Mouse (Mus musculus) hindbrain, embryonic 12.5 days (tissue): ENCODE data around the gene Babam1. TPM values are rescaled to one million over a fixed set of nuclear protein-coding genes. Genes with fewer than 3 reads are reported as not detected.

Experiments used
- ATAC-seq: fragments of 200-750 bp; cut with Nextera tagmentation; 2 replicates; pipeline ENCODE4 v1.8.0; 2017; ENCODE audit warnings: moderate TSS enrichment; ENCODE audit not compliant: low FRiP score
- H3K27ac ChIP-seq: fragments of 300-500 bp; sonication (generic); 2 replicates; pipeline ENCODE4 v1.5.1; 2016; ENCODE audit warnings: mild to moderate bottlenecking
- H3K27me3 ChIP-seq: fragments of 300-500 bp; sonication (generic); 2 replicates; pipeline ENCODE4 v1.6.1; 2016; ENCODE audit warnings: mild to moderate bottlenecking
- H3K36me3 ChIP-seq: fragments of 300-500 bp; sonication (generic); 2 replicates; pipeline ENCODE4 v1.6.1; 2016; ENCODE audit warnings: mild to moderate bottlenecking
- H3K4me1 ChIP-seq: fragments of 300-500 bp; sonication (generic); 2 replicates; pipeline ENCODE4 v1.6.1; 2016
- H3K4me2 ChIP-seq: fragments of 300-500 bp; sonication (generic); replicated peaks from 2 replicates; pipeline ENCODE4 v1.6.1; 2016; ENCODE audit warnings: mild to moderate bottlenecking
- H3K4me3 ChIP-seq: fragments of 300-500 bp; sonication (generic); 2 replicates; pipeline ENCODE4 v1.5.1; 2016; ENCODE audit warnings: mild to moderate bottlenecking
- H3K9ac ChIP-seq: fragments of 300-500 bp; sonication (generic); 2 replicates; pipeline ENCODE4 v1.6.1; 2016; ENCODE audit warnings: mild to moderate bottlenecking, moderate library complexity
- H3K9me3 ChIP-seq: fragments of 300-500 bp; sonication (generic); replicated peaks from 2 replicates; pipeline ENCODE4 v1.6.1; 2016; ENCODE audit warnings: mild to moderate bottlenecking
- WGBS: fragments of 180-500 bp; shearing (Covaris S2); methylation state at CpG from one replicate; pipeline ENCODE4 v1.1.7; 2016; 5-methylcytosine and 5-hydroxymethylcytosine counted together
- polyA plus RNA-seq: library from polyadenylated mRNA; unstranded; fragments of >200 nt; fragmentation: Nextera tagmentation; extraction: Ambion mirVana; gene quantifications from 2 replicates; pipeline ENCODE4 v1.2.1, GENCODE M21; 2016

The Babam1 gene
- polyA plus RNA-seq, 1 experiment from 2014 or later, result 91.1 TPM

- Histone ChIP-seq H3K4me3 (no peak overlapping the region), H3K4me2 (no peak overlapping the region), H3K27me3 (no peaks in the 10 kb centered on the region), H3K9ac (no peak overlapping the region), H3K36me3 (no peaks in the 10 kb centered on the region), H3K27ac (no peak overlapping the region), H3K9me3 (no peaks in the 10 kb centered on the region), H3K4me1 (peaks cover 25% of the 10 kb centered on the region)
- ATAC-seq, result no peak
- WGBS, result 50% methylated on average over 3 of the region's 3 CpGs
These were observed 12.8 kb upstream of the Babam1 start for GRCm38 (mm10) chr8:71383860-71384259.

GRCm38 (mm10) chr8:71385212-71385835 is 11.3 kb upstream of the Babam1 start:
- Histone ChIP-seq H3K9me3 (no peaks in the 10 kb centered on the region), H3K4me3 (no peak overlapping the region), H3K9ac (no peak overlapping the region), H3K27me3 (no peaks in the 10 kb centered on the region), H3K4me1 (peaks cover 10% of the 10 kb centered on the region), H3K4me2 (no peak overlapping the region), H3K27ac (no peak overlapping the region), H3K36me3 (no peaks in the 10 kb centered on the region)
- WGBS, result 79% methylated on average over 12 of the region's 12 CpGs
- no peak for ATAC-seq

GRCm38 (mm10) chr8:71388267-71388666 is 8.4 kb upstream of the Babam1 start:
- WGBS, result 74% methylated on average over 1 of the region's 1 CpGs
- Histone ChIP-seq H3K27me3 (no peaks in the 10 kb centered on the region), H3K9me3 (no peaks in the 10 kb centered on the region), H3K36me3 (no peaks in the 10 kb centered on the region), H3K4me1 (no peaks in the 10 kb centered on the region; the same call in 1 of the 2 replicates), H3K9ac (no peak overlapping the region), H3K4me3 (no peak overlapping the region), H3K27ac (no peak overlapping the region), H3K4me2 (no peak overlapping the region)
- no peak for ATAC-seq

- Histone ChIP-seq H3K9me3 (no peaks in the 10 kb centered on the region), H3K27ac (no peak overlapping the region), H3K36me3 (no peaks in the 10 kb centered on the region), H3K27me3 (no peaks in the 10 kb centered on the region), H3K4me3 (no peak overlapping the region), H3K4me2 (no peak overlapping the region), H3K4me1 (no peaks in the 10 kb centered on the region), H3K9ac (no peak overlapping the region)
- 90% methylated on average over 2 of the region's 2 CpGs for WGBS
- no peak for ATAC-seq
These were observed 5.0 kb upstream of the Babam1 start for GRCm38 (mm10) chr8:71391696-71392095.

GRCm38 (mm10) chr8:71392391-71392790 is 4.3 kb upstream of the Babam1 start:
- no peaks in the 10 kb centered on the region for H3K36me3 ChIP-seq
- WGBS, result 74% methylated on average over 5 of the region's 5 CpGs
- no peak overlapping the region for H3K4me2 ChIP-seq
- no peak for ATAC-seq
- no peak overlapping the region for H3K27ac ChIP-seq
- H3K4me1 ChIP-seq, result peaks cover 3% of the 10 kb centered on the region
- H3K9ac ChIP-seq, result 0 out of 2 replicates have a peak overlapping the region, but pooled peaks have one; percentile 8
- no peak overlapping the region for H3K4me3 ChIP-seq
- no peaks in the 10 kb centered on the region for H3K27me3 ChIP-seq
- H3K9me3 ChIP-seq, result no peaks in the 10 kb centered on the region

GRCm38 (mm10) chr8:71392871-71393270 is 3.8 kb upstream of the Babam1 start:
- no peak for ATAC-seq
- no peak overlapping the region for H3K9ac ChIP-seq
- H3K4me3 ChIP-seq, result no peak overlapping the region
- H3K27ac ChIP-seq, result no peak overlapping the region
- 14% methylated on average over 3 of the region's 3 CpGs for WGBS
- H3K9me3 ChIP-seq, result no peaks in the 10 kb centered on the region
- no peak overlapping the region for H3K4me2 ChIP-seq
- peaks cover 8% of the 10 kb centered on the region for H3K4me1 ChIP-seq
- H3K36me3 ChIP-seq, result no peaks in the 10 kb centered on the region
- H3K27me3 ChIP-seq, result no peaks in the 10 kb centered on the region

GRCm38 (mm10) chr8:71394481-71394880 is 2.2 kb upstream of the Babam1 start:
- no peaks in the 10 kb centered on the region for H3K9me3 ChIP-seq
- no peaks in the 10 kb centered on the region for H3K27me3 ChIP-seq
- H3K4me2 ChIP-seq, result no peak overlapping the region
- H3K27ac ChIP-seq, result no peak overlapping the region
- H3K9ac ChIP-seq, result no peak overlapping the region
- no peak overlapping the region for H3K4me3 ChIP-seq
- peaks cover 9% of the 10 kb centered on the region for H3K36me3 ChIP-seq
- no peak for ATAC-seq
- peaks cover 8% of the 10 kb centered on the region for H3K4me1 ChIP-seq
- 82% methylated on average over 7 of the region's 7 CpGs for WGBS

- no peak overlapping the region for H3K9ac ChIP-seq
- H3K36me3 ChIP-seq, result peaks cover 13% of the 10 kb centered on the region
- no peak for ATAC-seq
- peaks cover 8% of the 10 kb centered on the region for H3K4me1 ChIP-seq
- H3K9me3 ChIP-seq, result no peaks in the 10 kb centered on the region
- H3K4me2 ChIP-seq, result no peak overlapping the region
- H3K4me3 ChIP-seq, result no peak overlapping the region
- no peak overlapping the region for H3K27ac ChIP-seq
- 87% methylated on average over 10 of the region's 10 CpGs for WGBS
- H3K27me3 ChIP-seq, result no peaks in the 10 kb centered on the region
These were observed 1.6 kb upstream of the Babam1 start for GRCm38 (mm10) chr8:71395071-71395470.

- Histone ChIP-seq H3K4me2 (peak within 1 kb of the TSS; percentile 95), H3K27ac (peak within 1 kb of the TSS; percentile 52), H3K9me3 (no peaks in the 10 kb centered on the region), H3K4me3 (peak within 1 kb of the TSS; percentile 78), H3K36me3 (peaks cover 13% of the 10 kb centered on the region), H3K27me3 (no peaks in the 10 kb centered on the region), H3K4me1 (peaks cover 8% of the 10 kb centered on the region), H3K9ac (no peak within 1 kb of the TSS)
- no peak for ATAC-seq
- 84% methylated on average over 9 of the region's 9 CpGs for WGBS
These were observed 1.0 kb upstream of the Babam1 start, which contains the start of gene Ushbp1 for GRCm38 (mm10) chr8:71395629-71396028. Gene Ushbp1, minus strand, starts transcription at chr8:71395802.

GRCm38 (mm10) chr8:71397701-71398100 is 1.0 kb downstream of the Babam1 start:
- Histone ChIP-seq H3K27ac (no peak overlapping the region), H3K27me3 (no peaks in the 10 kb centered on the region), H3K9me3 (no peaks in the 10 kb centered on the region), H3K4me1 (peaks cover 8% of the 10 kb centered on the region), H3K9ac (peak overlapping the region; percentile 83), H3K36me3 (peaks cover 13% of the 10 kb centered on the region), H3K4me2 (peak overlapping the region; percentile 95), H3K4me3 (peak overlapping the region; percentile 78)
- no peak for ATAC-seq
- 85% methylated on average over 12 of the region's 12 CpGs for WGBS

GRCm38 (mm10) chr8:71400826-71401225 is 4.2 kb downstream of the Babam1 start:
- Histone ChIP-seq H3K27me3 (no peaks in the 10 kb centered on the region), H3K27ac (no peak overlapping the region), H3K36me3 (peaks cover 17% of the 10 kb centered on the region), H3K4me3 (no peak overlapping the region), H3K9ac (no peak overlapping the region), H3K9me3 (no peaks in the 10 kb centered on the region), H3K4me2 (no peak overlapping the region), H3K4me1 (peaks cover 8% of the 10 kb centered on the region)
- 80% methylated on average over 2 of the region's 2 CpGs for WGBS
- ATAC-seq, result no peak

GRCm38 (mm10) chr8:71401454-71401853 is 4.8 kb downstream of the Babam1 start:
- Histone ChIP-seq H3K36me3 (peaks cover 17% of the 10 kb centered on the region), H3K9me3 (no peaks in the 10 kb centered on the region), H3K27me3 (no peaks in the 10 kb centered on the region), H3K27ac (no peak overlapping the region), H3K9ac (no peak overlapping the region), H3K4me1 (peaks cover 14% of the 10 kb centered on the region), H3K4me3 (no peak overlapping the region), H3K4me2 (no peak overlapping the region)
- no peak for ATAC-seq

GRCm38 (mm10) chr8:71402446-71402964 is 5.8 kb downstream of the Babam1 start:
- peaks cover 20% of the 10 kb centered on the region for H3K4me1 ChIP-seq
- H3K9me3 ChIP-seq, result no peaks in the 10 kb centered on the region
- no peak overlapping the region for H3K9ac ChIP-seq
- H3K27me3 ChIP-seq, result no peaks in the 10 kb centered on the region
- no peak overlapping the region for H3K4me2 ChIP-seq
- H3K36me3 ChIP-seq, result peaks cover 17% of the 10 kb centered on the region
- no peak for ATAC-seq
- H3K27ac ChIP-seq, result no peak overlapping the region
- 83% methylated on average over 9 of the region's 9 CpGs for WGBS
- no peak overlapping the region for H3K4me3 ChIP-seq
